Mouse (Mus musculus) liver, adult 2 months (tissue): Measurements from ENCODE around the gene Cdh23. TPM values are rescaled to one million over a fixed set of nuclear protein-coding genes. Genes with fewer than 3 reads are reported as not detected.

Experiments used
- DNase-seq: peaks from one replicate; pipeline ENCODE4 v3.0.0-alpha.2; 2011; ENCODE audit warnings: low read depth, low spot score; ENCODE audit errors: extremely low read depth
- H3K27ac ChIP-seq: fragments of 200-500 bp; replicated peaks from 2 replicates; pipeline ENCODE4 v1.5.1; 2012; ENCODE audit warnings: low read depth, mild to moderate bottlenecking, control low read depth, inconsistent platforms, low read length; ENCODE audit not compliant: insufficient read depth
- H3K27me3 ChIP-seq: fragments of 200-500 bp; 2 replicates; pipeline ENCODE4 v1.6.1; 2012; ENCODE audit warnings: mild to moderate bottlenecking, moderate library complexity, low read length, inconsistent platforms; ENCODE audit not compliant: control insufficient read depth, insufficient read depth
- H3K36me3 ChIP-seq: fragments of 200-500 bp; 2 replicates; pipeline ENCODE4 v1.6.1; 2012; ENCODE audit warnings: low read length, inconsistent platforms; ENCODE audit not compliant: control insufficient read depth, insufficient read depth
- H3K4me1 ChIP-seq: fragments of 200-500 bp; 2 replicates; pipeline ENCODE4 v1.6.1; 2011; ENCODE audit warnings: low read length; ENCODE audit not compliant: control insufficient read depth, insufficient read depth
- H3K4me3 ChIP-seq: fragments of 200-500 bp; 2 replicates; pipeline ENCODE4 v1.5.1; 2011; ENCODE audit warnings: low read depth, mild to moderate bottlenecking, control low read depth, low read length, moderate library complexity; ENCODE audit not compliant: insufficient read depth
- H3K79me2 ChIP-seq: fragments of 200-500 bp; 2 replicates; pipeline ENCODE4 v1.6.1; 2012; ENCODE audit warnings: inconsistent platforms, mild to moderate bottlenecking, low read length, moderate library complexity; ENCODE audit not compliant: control insufficient read depth, insufficient read depth
- H3K9ac ChIP-seq: fragments of 200-500 bp; 2 replicates; pipeline ENCODE4 v1.6.1; 2012; ENCODE audit warnings: low read depth, mild to moderate bottlenecking, control low read depth, inconsistent platforms, low read length
- CTCF ChIP-seq: fragments of 200-500 bp; IDR thresholded peaks from 2 replicates; pipeline ENCODE4 v1.5.1; 2011; ENCODE audit warnings: low read depth, low read length, control low read depth
- POLR2A ChIP-seq: fragments of 200-500 bp; IDR thresholded peaks from 2 replicates; pipeline ENCODE4 v1.6.1; 2011; ENCODE audit warnings: low read length, control low read depth; ENCODE audit not compliant: insufficient read depth; ENCODE audit errors: extremely low read depth
- WGBS: fragments of 180-500 bp; shearing (Covaris S2); methylation state at CpG from one replicate; pipeline ENCODE4 v1.1.7; 2018; 5-methylcytosine and 5-hydroxymethylcytosine counted together
- polyA plus RNA-seq: library from polyadenylated mRNA; depleted of rRNA; stranded (reverse); fragments of >200 nt; gene quantifications from 2 replicates; pipeline ENCODE4 v1.2.3, GENCODE M21; 2012
- total RNA-seq: library from RNA; depleted of rRNA; stranded (reverse); fragments of >200 nt; gene quantifications from 2 replicates; pipeline ENCODE4 v1.2.3, GENCODE M21; 2014

The Cdh23 gene
- total and polyA plus RNA-seq, 2 experiments = not detected

DNA sequence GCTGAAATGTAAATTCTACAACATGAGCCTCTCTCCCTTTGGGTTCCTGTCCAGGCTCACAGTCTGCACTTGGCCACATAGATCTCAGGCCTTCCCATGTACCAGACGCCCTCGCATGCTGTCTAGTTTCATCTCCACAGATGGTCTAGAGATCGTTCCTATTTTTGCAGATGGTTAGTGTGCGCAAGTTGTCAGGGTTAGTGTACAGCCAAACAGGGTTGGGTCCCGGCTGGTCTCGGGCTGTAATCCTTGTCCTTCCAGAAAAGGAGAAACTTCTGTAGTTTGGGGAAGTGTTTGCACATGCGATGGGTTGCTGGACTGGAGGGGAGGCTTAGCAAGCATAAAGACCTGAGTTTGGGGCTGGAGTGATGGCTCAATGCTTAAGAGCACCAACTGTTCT lies 409.7 kb downstream of the Cdh23 start:
- H3K4me1 ChIP-seq = peaks cover 58% of the 10 kb centered on the region
- TF ChIP-seq POLR2A (no peak), CTCF (no peak)
- 94% methylated on average over 7 of the region's 7 CpGs for WGBS
- no peak for DNase-seq
- no peak overlapping the region for H3K4me3 ChIP-seq
- no peak overlapping the region for H3K9ac ChIP-seq
- no peaks in the 10 kb centered on the region for H3K27me3 ChIP-seq
- H3K79me2 ChIP-seq = peaks cover 78% of the 10 kb centered on the region
- no peak overlapping the region for H3K27ac ChIP-seq
- H3K36me3 ChIP-seq = no peaks in the 10 kb centered on the region

- peaks cover 71% of the 10 kb centered on the region for H3K79me2 ChIP-seq
- no peak overlapping the region for H3K27ac ChIP-seq
- TF ChIP-seq CTCF (no peak), POLR2A (no peak)
- WGBS = 50% methylated on average over 14 of the region's 14 CpGs
- peak; percentile 65 for DNase-seq
- no peaks in the 10 kb centered on the region for H3K27me3 ChIP-seq
- no peak overlapping the region for H3K9ac ChIP-seq
- H3K4me3 ChIP-seq = no peak overlapping the region
- peaks cover 64% of the 10 kb centered on the region for H3K4me1 ChIP-seq
- H3K36me3 ChIP-seq = no peaks in the 10 kb centered on the region
These were observed 410.5 kb downstream of the Cdh23 start for GRCm38 (mm10) chr10:60285676-60286372.

- DNase-seq = no peak
- H3K4me3 ChIP-seq = peak overlapping the region; percentile 19; the same call in 1 of the 2 replicates
- peaks cover 69% of the 10 kb centered on the region for H3K79me2 ChIP-seq
- WGBS = 57% methylated on average over 8 of the region's 8 CpGs
- H3K4me1 ChIP-seq = peaks cover 67% of the 10 kb centered on the region
- TF ChIP-seq CTCF = no peak
- no peak for TF ChIP-seq POLR2A
- H3K27me3 ChIP-seq = no peaks in the 10 kb centered on the region
- H3K27ac ChIP-seq = peak overlapping the region; percentile 9; the same call in 1 of the 2 replicates
- no peaks in the 10 kb centered on the region for H3K36me3 ChIP-seq
- peak overlapping the region; percentile 45 for H3K9ac ChIP-seq
These were observed 411.1 kb downstream of the Cdh23 start for GRCm38 (mm10) chr10:60285183-60285582.

DNA sequence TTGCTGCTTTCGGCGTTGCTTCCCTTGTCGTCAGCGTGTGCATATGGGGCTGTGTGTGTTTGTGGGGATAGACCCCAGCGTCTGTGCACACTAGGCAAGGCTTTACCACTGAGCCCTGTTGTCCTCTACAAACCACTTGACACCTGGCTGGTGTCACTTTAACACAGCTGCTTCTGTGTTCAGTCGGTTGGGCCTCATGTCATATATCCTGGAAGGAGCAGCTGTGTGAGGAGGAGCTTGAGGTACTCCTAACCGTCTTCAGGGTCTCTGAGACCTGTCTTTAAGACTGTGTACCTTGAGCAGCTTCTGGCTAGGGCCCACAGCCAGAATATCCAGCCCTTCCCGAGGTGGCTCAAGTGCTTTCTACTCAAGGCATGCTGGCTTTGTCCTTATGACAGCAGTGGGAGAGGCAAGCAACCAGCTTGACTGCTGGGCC lies 411.6 kb downstream of the Cdh23 start:
- no peak for TF ChIP-seq CTCF
- TF ChIP-seq POLR2A = no peak
- H3K9ac ChIP-seq = peak overlapping the region; percentile 42
- H3K4me1 ChIP-seq = peaks cover 67% of the 10 kb centered on the region

GRCm38 (mm10) chr10:60284248-60284647 lies 412.0 kb downstream of the Cdh23 start:
- H3K4me1 ChIP-seq = peaks cover 69% of the 10 kb centered on the region
- 92% methylated on average over 6 of the region's 6 CpGs for WGBS
- TF ChIP-seq CTCF (no peak), POLR2A (no peak)
- peak overlapping the region; percentile 50 for H3K27ac ChIP-seq
- H3K79me2 ChIP-seq = peaks cover 74% of the 10 kb centered on the region
- DNase-seq = no peak
- H3K27me3 ChIP-seq = no peaks in the 10 kb centered on the region
- H3K4me3 ChIP-seq = no peak overlapping the region
- no peaks in the 10 kb centered on the region for H3K36me3 ChIP-seq
- no peak overlapping the region; the same call in 1 of the 2 replicates for H3K9ac ChIP-seq

More for the DNA sequence above, 411.6 kb downstream of the Cdh23 start:
- no peak for DNase-seq
- H3K4me3 ChIP-seq = no peak overlapping the region
- peaks cover 73% of the 10 kb centered on the region for H3K79me2 ChIP-seq
- no peaks in the 10 kb centered on the region for H3K27me3 ChIP-seq
- H3K27ac ChIP-seq = peak overlapping the region; percentile 50
- 61% methylated on average over 8 of the region's 8 CpGs for WGBS
- H3K36me3 ChIP-seq = no peaks in the 10 kb centered on the region
